Mouse (Mus musculus): ENCODE measurements at regions not wholly inside any gene's neighbourhood (a gene's known extent, or its start where the extent isn't known, plus 50 kb on each side); places are given as distances from the start of the nearest gene placed in this dataset.

DNA sequence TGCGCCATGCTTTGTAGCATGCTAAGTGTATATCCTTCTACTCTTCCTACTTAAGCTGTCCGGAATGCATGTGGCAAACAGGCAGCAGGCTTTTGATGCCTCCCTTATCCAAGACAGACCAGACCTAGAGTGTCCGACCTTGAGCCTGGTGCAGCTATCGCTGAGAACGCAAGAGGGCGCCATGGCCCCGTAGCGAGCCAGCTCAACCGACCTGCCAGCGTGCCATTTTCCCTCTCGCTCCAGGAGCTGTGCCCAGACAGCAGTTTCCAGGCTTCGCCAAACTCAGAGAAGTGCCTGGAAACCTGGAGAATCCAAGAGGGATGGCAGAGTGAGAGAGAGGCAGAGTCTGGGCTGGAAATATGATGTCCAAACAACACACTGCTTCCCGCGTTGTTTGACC, 155.8 kb upstream of the Gm12830 start:
- in situ Hi-C loops (cut with MboI; ENCODE audit: unreplicated experiment in 2 of 2), result loop anchor here (5.0 to 10.0 kb wide), 2 partner anchors 232 to 409 kb away; no protein-coding TSS in a partner anchor

DNA sequence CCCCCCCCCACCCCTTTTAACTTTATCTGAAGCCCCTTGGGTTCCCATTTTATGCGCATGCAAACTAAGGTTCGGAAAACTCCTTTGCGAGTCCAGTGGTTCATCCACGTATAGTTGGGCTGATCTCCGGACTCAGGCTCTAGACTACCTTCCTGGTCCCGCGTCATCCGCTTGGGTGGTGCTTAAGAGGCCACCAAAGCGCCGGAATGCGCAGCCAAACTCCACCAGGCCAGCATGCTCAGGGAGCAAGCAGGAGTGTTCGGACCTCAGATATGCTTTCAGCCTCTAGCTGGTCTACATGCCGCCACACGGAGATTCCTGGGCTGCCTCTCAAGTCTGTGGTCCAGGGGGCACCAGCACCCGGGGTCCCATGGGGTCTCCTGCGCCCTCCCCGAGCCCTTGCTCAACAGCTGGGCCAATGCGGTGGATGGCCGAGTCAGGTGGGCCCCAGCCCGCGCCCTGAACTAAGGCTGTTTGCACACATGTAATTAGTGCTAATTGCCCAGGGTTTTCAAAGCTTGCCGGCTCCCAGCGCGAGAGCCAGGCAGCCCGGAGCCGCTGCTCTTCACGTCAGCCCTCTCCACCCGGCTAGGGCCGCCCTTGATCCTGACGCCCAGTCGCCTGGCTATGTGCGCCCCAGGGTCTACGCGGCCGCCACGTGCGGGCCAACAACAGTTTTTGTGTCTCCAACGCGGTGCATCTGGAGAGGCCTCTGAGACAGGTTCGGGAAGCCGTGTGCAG, 155.1 kb upstream of the Gm12830 start:
- in situ Hi-C loops (cut with MboI; ENCODE audit: unreplicated experiment in 2 of 2), result loop anchor here (5.0 to 10.0 kb wide), 2 partner anchors 231 to 408 kb away; no protein-coding TSS in a partner anchor

DNA sequence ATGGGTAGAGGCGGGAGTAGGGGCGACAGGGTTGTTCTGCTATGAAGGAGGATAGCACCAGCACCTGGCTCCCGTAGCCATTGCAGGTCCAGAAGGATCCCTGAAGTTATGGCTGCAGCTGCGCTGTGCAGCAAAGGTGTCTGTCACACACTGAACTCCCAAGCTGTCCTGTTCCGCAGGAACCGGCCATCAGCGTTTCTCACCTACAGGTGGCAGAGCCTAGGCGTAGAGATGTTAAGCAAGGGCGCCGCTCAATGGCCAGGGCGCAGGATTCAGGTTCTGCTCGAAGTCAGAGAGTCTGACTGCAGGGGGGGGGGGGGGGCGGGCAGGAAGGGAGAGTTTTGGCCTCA, 154.6 kb upstream of the Gm12830 start:
- in situ Hi-C loops (cut with MboI; ENCODE audit: unreplicated experiment in 2 of 2), result loop anchor here (5.0 to 10.0 kb wide), 2 partner anchors 230 to 408 kb away; no protein-coding TSS in a partner anchor

DNA sequence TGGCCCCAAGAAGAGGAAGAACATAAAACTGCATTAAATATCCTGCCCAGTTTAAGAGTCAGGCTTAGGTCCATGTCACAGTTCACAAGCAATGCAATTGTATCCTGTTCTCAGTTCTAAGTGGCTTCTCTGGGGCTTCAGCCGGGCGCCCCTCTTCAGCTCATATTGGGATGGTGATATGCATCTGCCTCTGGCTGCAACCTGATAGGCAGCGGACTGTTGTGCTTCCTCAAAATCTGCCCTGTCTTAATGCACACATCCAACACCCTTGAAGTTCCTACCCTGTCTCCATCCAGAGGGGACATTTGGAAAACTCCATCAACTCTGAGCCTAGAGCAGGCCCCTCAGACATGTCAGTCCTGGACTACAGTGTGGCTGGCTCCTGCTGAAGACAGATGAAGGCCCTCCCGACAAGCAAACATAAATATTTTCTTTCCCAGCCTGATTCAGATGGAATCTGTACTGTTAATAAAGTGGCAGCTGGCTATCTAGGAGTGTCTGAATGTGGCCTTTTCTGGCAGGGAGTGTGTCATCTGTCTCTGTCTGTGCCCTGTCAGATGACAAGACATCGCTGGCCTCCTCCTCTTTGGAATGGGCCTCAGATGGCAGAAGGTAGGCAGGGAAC, 149.3 kb upstream of the Gm12830 start:
- in situ Hi-C loops (cut with MboI; ENCODE audit: unreplicated experiment in 2 of 2), result loop anchor here in 1 of 2 experiments (10.0 kb wide), 1 partner anchor 423 kb away; no protein-coding TSS in a partner anchor

DNA sequence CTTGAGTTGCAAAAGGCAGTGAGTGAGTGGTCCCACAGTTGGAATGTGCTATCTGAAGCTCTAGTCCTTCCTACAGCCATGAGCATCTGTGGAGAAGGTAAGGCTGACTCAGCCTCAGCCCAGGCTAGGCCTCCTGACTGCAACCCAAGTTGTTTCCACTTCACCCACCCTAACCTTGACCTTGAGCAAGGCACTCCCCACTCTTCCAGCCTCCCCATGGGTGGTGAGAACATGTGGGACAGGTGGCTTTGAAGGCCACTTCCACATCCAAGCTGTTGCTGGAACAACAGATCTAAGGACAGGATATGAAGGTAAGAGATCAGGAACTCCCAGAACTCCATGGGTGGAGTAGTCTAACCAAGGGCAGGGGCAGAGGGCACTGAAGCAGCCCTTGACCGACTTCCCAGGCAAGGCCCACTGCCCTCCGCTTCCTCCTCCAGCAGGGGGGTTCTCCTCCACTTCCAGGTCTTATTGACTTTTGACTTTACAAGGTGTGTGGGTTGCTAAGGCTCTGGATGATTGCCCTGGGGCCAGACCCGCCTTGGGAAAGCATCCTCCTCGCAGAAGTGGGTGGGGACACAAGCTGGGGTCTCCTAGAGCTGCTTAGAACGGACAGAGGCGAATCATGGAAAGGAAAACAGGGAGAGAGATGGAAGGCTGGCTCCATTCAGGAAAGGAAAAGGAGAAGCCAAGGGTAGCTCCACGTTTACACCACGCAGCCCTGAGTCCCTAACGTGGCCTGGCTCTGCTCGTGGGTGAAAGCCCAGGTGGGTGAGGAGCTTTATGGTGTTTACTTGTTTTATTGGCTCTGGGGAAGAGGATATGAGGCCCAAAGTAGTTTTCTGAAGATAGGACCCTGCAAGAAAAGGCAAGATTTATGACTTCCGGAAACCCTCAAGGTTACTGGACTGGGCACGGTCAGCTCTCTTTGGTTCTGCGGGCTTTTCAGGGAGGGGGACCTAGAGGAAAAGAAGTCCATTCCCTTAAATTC, 144.3 kb upstream of the Gm12830 start:
- in situ Hi-C loops (cut with MboI; ENCODE audit: unreplicated experiment in 2 of 2), result loop anchor here (10.0 to 25.0 kb wide), 2 partner anchors 418 to 1285 kb away; no protein-coding TSS in a partner anchor

DNA sequence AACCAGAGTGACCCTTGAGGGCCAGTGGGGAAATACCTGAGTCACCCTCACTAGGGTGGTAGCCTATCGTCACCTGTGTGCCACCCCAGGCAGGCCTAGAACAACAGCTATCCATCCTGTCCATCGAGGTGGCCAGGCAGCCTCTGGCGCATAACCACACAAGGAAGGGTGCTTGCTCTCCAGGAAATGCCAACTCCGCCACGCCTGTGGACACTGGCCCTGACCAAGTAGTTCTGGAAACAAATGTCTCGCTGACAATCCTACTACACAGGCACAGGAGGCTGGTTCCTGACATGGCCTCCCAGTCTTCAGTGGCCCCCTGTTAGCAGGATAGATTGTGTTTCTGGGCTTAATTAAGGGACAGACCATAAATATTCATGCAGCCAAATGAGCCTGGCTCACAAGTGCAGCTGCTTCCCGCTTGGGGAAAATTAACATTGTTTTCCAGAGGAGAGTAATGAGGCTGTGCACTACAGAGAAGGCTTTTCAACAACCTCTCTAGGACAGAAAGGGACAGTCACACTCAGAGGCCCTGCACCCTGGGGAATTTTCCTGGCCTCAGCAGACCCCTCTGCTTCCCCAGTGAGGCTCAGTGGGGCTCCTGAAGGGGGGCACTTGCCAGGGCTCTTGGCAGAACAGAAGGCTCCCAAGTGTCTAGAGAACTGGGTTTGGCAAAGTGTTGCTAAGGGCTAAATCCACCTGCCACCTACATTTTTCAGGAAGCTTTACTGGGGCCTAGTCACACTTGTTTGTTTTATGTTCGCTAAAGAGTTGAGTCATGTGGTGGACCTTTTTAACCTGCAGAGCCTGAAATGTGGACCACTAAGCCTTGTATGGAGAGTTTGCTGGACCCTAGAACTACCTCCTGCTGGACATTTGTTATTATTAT, 143.2 kb upstream of the Gm12830 start:
- in situ Hi-C loops (cut with MboI; ENCODE audit: unreplicated experiment in 2 of 2), result loop anchor here (10.0 to 25.0 kb wide), 2 partner anchors 417 to 1284 kb away; no protein-coding TSS in a partner anchor

DNA sequence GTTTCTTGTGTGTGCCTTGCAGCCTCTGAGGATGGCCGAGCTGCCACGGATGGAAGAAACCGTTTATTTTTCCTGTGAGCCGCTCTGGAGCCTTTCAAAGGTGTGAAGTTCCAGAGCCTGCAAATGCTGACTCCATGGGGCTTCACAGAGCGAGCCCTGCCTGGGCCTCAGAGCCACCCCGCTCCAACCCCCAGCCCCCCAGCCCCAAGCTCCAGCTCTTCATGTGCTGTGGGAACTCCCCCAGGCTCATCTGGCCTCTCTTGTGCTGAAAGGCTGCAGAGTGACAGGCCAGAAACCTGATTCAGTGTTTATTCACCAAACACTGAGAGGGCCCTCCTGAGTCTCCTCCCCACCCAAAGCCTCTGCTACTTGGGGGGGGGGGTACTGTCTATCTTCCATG, 141.2 kb upstream of the Gm12830 start:
- in situ Hi-C loops (cut with MboI; ENCODE audit: unreplicated experiment in 2 of 2), result loop anchor here in 1 of 2 experiments (25.0 kb wide), 1 partner anchor 1282 kb away; no protein-coding TSS in a partner anchor

DNA sequence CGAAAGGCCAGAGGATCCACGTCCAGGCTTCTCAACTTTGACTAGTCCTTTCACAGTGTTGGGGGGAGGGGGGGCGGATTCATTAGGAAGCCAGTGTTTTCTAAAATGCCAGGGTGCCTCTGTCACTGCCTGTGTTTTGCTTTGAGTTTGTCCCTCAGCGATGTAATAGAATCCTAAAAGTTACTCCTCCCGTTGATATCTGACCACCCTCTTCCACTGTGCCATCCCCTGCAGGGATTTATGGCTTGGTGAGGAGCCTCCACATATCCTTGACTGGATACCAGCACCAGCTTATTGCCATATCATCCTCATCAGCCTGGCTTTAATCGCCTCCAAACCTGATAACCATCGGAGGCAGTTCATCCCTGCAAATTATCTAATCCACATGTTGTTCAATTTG, 138.6 kb upstream of the Gm12830 start:
- in situ Hi-C loops (cut with MboI; ENCODE audit: unreplicated experiment in 2 of 2), result loop anchor here in 1 of 2 experiments (25.0 kb wide), 1 partner anchor 1279 kb away; no protein-coding TSS in a partner anchor

DNA sequence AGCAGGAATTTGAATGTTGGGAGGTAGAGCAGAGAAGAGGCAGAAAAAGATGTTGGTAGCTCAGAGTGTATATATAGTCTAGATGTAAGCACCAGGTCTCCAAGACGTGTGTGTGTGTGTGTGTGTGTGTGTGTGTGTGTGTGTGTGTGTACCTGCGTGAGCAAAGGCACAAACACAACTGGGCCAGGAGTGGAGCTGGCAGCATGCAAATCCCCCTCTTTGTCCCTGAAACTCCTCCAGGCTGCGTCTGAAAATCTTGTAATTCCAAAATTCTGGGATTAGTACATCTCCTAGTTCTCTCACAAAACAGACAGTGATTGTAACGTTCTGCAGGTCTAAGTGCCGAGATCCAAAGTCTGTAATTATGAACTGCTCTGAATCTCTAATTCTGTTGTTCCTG, 137.8 kb upstream of the Gm12830 start:
- in situ Hi-C loops (cut with MboI; ENCODE audit: unreplicated experiment in 2 of 2), result loop anchor here in 1 of 2 experiments (25.0 kb wide), 1 partner anchor 1279 kb away; no protein-coding TSS in a partner anchor

DNA sequence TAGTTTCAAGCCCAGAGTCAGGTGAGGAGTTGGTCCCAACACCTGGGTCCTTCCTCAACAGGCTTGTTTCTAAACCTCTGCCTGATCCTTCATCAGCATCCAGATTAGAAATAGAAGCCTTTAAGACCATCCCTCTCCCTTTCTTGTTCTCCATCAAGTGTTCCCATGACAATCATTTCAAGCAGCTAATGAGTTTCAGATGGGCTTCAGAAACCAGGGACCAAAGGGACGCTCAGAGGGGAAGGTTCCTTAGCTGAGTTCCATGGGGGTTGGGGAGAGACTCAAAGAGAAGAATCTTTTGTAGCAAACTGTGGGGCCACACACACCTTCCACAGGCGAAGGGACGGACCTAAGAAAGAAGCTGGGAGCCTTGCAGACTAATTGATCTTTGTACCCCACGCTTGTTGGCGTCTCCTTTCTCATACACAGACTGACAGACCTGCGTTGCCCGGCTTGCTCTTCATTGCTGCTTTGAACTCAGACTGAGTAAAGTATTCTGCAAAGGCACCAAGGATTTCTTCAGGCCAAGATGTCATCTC, 136.6 kb upstream of the Gm12830 start:
- in situ Hi-C loops (cut with MboI; ENCODE audit: unreplicated experiment in 2 of 2), result loop anchor here (5.0 to 25.0 kb wide), 2 partner anchors 38 to 1277 kb away; no protein-coding TSS in a partner anchor

DNA sequence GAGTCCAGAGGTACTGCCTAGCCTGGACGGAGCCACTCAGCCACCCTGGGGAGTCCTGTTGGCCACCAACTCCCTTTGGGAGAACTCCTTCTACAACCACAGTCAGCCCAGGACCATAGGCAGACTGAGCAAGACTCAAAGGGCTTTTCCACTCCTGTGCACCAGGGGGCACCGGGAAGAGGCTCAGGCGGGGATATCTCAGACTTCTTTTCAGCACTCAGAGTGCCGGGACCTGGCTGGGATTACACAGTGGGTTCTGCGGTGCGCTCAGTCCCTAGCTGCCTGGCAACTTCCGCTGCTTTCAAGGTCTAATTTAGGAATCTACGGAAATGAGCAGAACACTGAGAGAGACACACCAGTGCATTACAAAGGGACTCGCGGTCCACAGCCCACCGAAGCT, 136.1 kb upstream of the Gm12830 start:
- in situ Hi-C loops (cut with MboI; ENCODE audit: unreplicated experiment in 2 of 2), result loop anchor here (5.0 to 25.0 kb wide), 2 partner anchors 38 to 1277 kb away; no protein-coding TSS in a partner anchor

DNA sequence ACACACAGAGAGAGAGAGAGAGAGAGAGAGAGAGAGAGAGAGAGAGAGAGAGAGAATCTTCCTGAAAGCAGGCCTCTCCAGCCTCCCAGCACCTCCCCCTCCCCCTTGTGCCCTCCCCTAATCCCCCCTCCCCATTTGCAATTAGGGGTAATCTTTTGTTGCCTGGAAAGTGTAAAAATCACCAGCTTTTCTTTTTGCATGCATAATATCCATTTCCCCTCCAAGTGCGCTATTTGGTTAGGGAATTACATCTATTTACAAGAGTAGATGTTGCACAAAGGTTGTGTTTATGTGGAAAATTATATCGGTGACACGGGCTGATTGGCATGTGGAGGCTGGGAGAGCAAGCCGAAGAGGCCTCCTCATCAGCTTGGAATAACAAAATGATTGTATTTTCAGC, 135.4 kb upstream of the Gm12830 start:
- in situ Hi-C loops (cut with MboI; ENCODE audit: unreplicated experiment in 2 of 2), result loop anchor here (5.0 to 25.0 kb wide), 2 partner anchors 39 to 1276 kb away; no protein-coding TSS in a partner anchor

DNA sequence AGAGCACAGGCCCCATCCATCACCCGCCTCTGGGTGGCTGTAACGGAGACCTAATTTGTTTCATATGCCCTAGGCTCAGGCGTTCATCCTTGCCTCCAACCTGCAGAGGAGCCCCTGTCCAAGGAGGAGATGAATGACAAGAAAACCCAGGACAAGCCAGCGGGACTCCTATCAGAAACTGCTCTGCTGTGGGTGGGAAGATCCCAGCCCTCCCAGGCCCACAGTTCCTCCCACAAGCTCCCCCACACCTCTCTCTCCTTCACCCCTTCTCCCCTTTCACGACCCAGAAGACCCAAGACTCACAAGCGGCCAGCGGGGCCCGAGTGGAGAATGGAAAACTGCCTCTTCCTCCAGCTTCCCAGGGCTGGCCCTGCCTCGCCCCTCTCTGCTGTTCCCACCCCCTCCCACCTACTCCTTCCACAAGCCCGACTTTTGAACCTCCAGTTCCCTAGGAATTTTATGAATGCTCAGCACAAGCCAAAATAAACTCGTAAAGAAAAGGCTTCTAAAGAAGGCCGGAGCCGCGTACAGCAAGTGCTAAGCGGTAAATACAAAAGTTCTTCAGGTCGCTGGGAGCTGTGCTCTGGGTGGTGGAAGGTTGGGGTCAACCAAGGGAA, 133.1 kb upstream of the Gm12830 start:
- in situ Hi-C loops (cut with MboI; ENCODE audit: unreplicated experiment in 2 of 2), result loop anchor here (5.0 to 25.0 kb wide), 2 partner anchors 41 to 1274 kb away; no protein-coding TSS in a partner anchor

DNA sequence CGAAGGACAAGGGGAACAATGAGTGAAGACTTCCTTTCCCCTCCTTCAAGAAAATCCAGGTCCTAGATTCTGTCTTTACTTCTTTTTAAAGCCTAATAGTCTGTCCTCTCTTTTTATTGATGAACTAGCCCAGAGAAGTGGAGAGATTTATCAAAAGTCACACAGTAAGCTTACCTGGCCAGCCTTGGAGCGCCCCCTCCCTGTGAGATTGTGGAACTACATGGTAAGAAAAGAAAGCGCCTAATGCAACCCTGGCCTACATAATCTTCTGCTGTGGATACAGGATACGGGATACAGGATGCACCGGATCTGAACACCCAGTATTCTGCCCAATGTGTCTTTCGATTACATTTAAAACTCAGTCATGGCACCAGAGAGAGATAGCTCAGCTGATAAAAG, 132.6 kb upstream of the Gm12830 start:
- in situ Hi-C loops (cut with MboI; ENCODE audit: unreplicated experiment in 2 of 2), result loop anchor here (5.0 to 25.0 kb wide), 2 partner anchors 42 to 1273 kb away; no protein-coding TSS in a partner anchor

DNA sequence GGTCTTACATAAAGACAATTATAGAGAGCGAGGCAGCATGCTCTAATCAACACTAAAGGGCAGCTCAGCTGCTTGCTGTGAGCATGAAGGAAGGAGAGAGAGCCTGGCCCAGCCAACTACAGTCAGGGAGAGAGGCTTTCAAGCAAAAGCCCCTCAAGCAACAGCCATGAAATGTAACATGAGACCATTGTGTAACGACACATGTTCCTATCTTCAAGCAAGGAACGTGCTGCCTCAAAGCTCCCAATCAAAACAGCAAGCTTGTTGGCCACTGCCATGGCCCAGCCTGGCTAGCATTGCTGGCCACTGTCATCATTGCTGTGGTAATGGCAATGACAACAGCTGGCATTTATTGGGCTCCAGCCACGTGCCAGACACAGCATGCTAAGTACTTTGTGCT, 115.9 kb upstream of the Gm12830 start:
- in situ Hi-C loops (cut with MboI; ENCODE audit: unreplicated experiment in 2 of 2), result no loop called here

DNA sequence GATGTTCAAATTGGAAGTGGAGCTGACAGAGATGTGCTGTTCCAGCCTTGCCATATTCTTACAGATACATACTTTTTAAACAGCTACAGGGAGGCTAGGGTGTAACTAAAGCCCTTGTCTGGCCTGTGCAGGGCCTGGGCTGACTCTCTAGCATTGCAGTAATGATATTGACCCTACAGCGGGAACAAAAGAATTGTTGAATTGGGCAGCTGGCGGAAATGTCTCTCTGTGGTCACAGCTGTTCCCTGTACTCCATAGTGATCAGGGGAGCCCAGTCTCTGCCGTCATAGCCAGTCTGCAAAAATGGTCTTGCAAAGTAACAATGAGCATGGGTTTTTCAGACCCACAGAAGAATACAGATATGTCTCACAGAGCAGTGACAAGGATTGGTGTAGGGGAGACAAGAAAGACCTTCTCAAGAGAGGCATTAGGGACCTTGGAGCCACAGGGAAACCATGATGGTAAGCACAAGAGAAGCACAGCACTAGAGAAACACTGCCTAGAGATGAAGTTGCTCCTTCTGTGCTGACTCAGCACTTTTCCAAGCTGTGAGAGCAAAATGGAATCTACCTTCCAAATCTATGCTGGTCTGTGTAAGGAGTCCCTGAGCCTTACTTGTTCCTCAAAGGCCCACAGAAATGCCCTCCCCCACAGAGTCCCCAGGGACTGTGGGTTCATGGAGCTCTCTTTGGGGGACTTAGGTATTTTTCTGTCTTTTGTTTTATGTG, 111.2 kb upstream of the Gm12830 start:
- in situ Hi-C loops (cut with MboI; ENCODE audit: unreplicated experiment in 2 of 2), result no loop called here

DNA sequence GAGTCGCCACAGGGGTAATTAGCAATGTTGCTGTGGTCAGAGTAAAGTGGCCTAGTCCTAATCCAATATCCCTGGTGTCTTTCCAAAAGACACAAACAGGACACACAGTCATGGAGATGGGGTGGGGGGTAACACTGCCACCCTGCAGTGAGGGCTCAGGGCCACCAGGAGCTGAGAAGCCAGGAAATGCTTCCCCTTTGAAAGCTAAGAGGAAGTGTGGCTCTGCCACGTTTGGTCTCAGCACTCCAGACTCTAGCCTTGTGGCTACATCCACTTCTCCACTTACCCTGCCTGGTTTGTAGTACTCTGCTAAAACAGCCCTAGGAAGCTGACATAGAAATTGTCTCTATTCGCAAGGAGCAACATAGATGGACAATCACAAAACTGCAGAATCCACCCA, 110.4 kb upstream of the Gm12830 start:
- in situ Hi-C loops (cut with MboI; ENCODE audit: unreplicated experiment in 2 of 2), result no loop called here

Measured in v-Abl transformed pro-B cells (cell line).